Mouse (Mus musculus) intestine, postnatal 0 days (tissue): ENCODE measurements around the gene Clasp2. TPM values are rescaled to one million over a fixed set of nuclear protein-coding genes. Genes with fewer than 3 reads are reported as not detected.
A peak's percentile ranks its signal among the peaks of the same experiment; 100 is the strongest.

Experiments used
- ATAC-seq: fragments of 200-750 bp; cut with Nextera tagmentation; 2 replicates; pipeline ENCODE4 v1.8.0; 2017; ENCODE audit warnings: mild to moderate bottlenecking, moderate TSS enrichment, moderate library complexity
- H3K27ac ChIP-seq: fragments of 300-500 bp; sonication (generic); 2 replicates; pipeline ENCODE4 v1.5.1; 2014; ENCODE audit warnings: mild to moderate bottlenecking, low read depth, low read length, moderate library complexity
- H3K27me3 ChIP-seq: fragments of 300-500 bp; sonication (generic); replicated peaks from 2 replicates; pipeline ENCODE4 v1.6.1; 2014; ENCODE audit warnings: low read length, mixed read lengths; ENCODE audit not compliant: control insufficient read depth, insufficient read depth
- H3K36me3 ChIP-seq: fragments of 300-500 bp; sonication (generic); 2 replicates; pipeline ENCODE4 v1.6.1; 2014; ENCODE audit warnings: mild to moderate bottlenecking, moderate library complexity; ENCODE audit not compliant: control insufficient read depth, insufficient read depth
- H3K4me1 ChIP-seq: fragments of 300-500 bp; sonication (generic); replicated peaks from 2 replicates; pipeline ENCODE4 v1.6.1; 2014; ENCODE audit warnings: antibody characterized with exemption, low read length, mixed read lengths; ENCODE audit not compliant: control insufficient read depth, insufficient read depth
- H3K4me2 ChIP-seq: fragments of 300-500 bp; sonication (generic); replicated peaks from 2 replicates; pipeline ENCODE4 v1.6.1; 2014; ENCODE audit warnings: low read depth, mild to moderate bottlenecking, moderate library complexity
- H3K4me3 ChIP-seq: fragments of 300-500 bp; sonication (generic); 2 replicates; pipeline ENCODE4 v1.5.1; 2014; ENCODE audit warnings: low read depth, low read length
- H3K9ac ChIP-seq: fragments of 300-500 bp; sonication (generic); 2 replicates; pipeline ENCODE4 v1.6.1; 2014; ENCODE audit warnings: mild to moderate bottlenecking, low read depth, low read length
- H3K9me3 ChIP-seq: fragments of 300-500 bp; sonication (generic); 2 replicates; pipeline ENCODE4 v1.6.1; 2016; ENCODE audit warnings: mixed run types; ENCODE audit not compliant: control insufficient read depth
- CTCF ChIP-seq: sonication (generic); IDR thresholded peaks from 2 replicates; pipeline ENCODE4 v1.5.1; 2016; ENCODE audit warnings: low read depth, mild to moderate bottlenecking, control low read depth, antibody characterized with exemption, moderate library complexity
- WGBS: fragments of 180-500 bp; shearing (Covaris S2); extraction: QIAGEN DNeasy Blood & Tissue Kit; methylation state at CpG from one replicate; pipeline ENCODE4 v1.1.7; 2014; 5-methylcytosine and 5-hydroxymethylcytosine counted together
- polyA plus RNA-seq: library from polyadenylated mRNA; unstranded; fragments of >200 nt; fragmentation: Nextera tagmentation; extraction: Ambion mirVana; gene quantifications from 2 replicates; pipeline ENCODE4 v1.2.1, GENCODE M21; 2015

The Clasp2 gene
- polyA plus RNA-seq, 1 experiment from 2014 or later: 7.2 TPM

GRCm38 (mm10) chr9:113792651-113793512 lies 51.6 kb downstream of the Clasp2 start:
- Histone ChIP-seq H3K4me3 (peak overlapping the region; percentile 31), H3K9me3 (no peaks in the 10 kb centered on the region), H3K36me3 (no peaks in the 10 kb centered on the region), H3K27me3 (no peaks in the 10 kb centered on the region), H3K27ac (peak overlapping the region; percentile 47), H3K9ac (no peak overlapping the region), H3K4me1 (no peaks in the 10 kb centered on the region; the same call in 1 of the 2 replicates), H3K4me2 (peak overlapping the region; percentile 53)
- no peak for TF ChIP-seq CTCF
- WGBS: 5% methylated on average over 17 of the region's 17 CpGs
- ATAC-seq: peak; percentile 72

GRCm38 (mm10) chr9:113793513-113793905 lies 52.2 kb downstream of the Clasp2 start:
- H3K4me1 ChIP-seq: no peaks in the 10 kb centered on the region; the same call in 1 of the 2 replicates
- no peaks in the 10 kb centered on the region for H3K36me3 ChIP-seq
- no peak for ATAC-seq
- H3K9me3 ChIP-seq: no peaks in the 10 kb centered on the region
- H3K27me3 ChIP-seq: no peaks in the 10 kb centered on the region
- peak overlapping the region; percentile 53 for H3K4me2 ChIP-seq
- H3K9ac ChIP-seq: no peak overlapping the region
- peak overlapping the region; percentile 31 for H3K4me3 ChIP-seq
- H3K27ac ChIP-seq: no peak overlapping the region
- TF ChIP-seq CTCF: no peak
- 59% methylated on average over 3 of the region's 3 CpGs for WGBS

- WGBS: 75% methylated on average over 2 of the region's 2 CpGs
- no peak overlapping the region for H3K27ac ChIP-seq
- no peak overlapping the region for H3K9ac ChIP-seq
- no peaks in the 10 kb centered on the region; the same call in 1 of the 2 replicates for H3K4me1 ChIP-seq
- H3K4me2 ChIP-seq: peak overlapping the region; percentile 53
- TF ChIP-seq CTCF: no peak
- H3K9me3 ChIP-seq: no peaks in the 10 kb centered on the region
- H3K4me3 ChIP-seq: peak overlapping the region; percentile 31; the same call in 1 of the 2 replicates
- H3K27me3 ChIP-seq: no peaks in the 10 kb centered on the region
- no peak for ATAC-seq
- H3K36me3 ChIP-seq: no peaks in the 10 kb centered on the region
Observed at GRCm38 (mm10) chr9:113793966-113794365, 52.7 kb downstream of the Clasp2 start.

- Histone ChIP-seq H3K9ac (no peak overlapping the region), H3K4me1 (no peaks in the 10 kb centered on the region; the same call in 1 of the 2 replicates), H3K9me3 (no peaks in the 10 kb centered on the region), H3K27ac (no peak overlapping the region), H3K4me3 (no peak overlapping the region), H3K4me2 (no peak overlapping the region), H3K36me3 (no peaks in the 10 kb centered on the region), H3K27me3 (no peaks in the 10 kb centered on the region)
- TF ChIP-seq CTCF: no peak
- no peak for ATAC-seq
- 85% methylated on average over 5 of the region's 5 CpGs for WGBS
Observed at GRCm38 (mm10) chr9:113797206-113797605, 55.9 kb downstream of the Clasp2 start.

- no peak for TF ChIP-seq CTCF
- no peak for ATAC-seq
- H3K4me3 ChIP-seq: no peak overlapping the region
- 87% methylated on average over 3 of the region's 3 CpGs for WGBS
- no peak overlapping the region for H3K9ac ChIP-seq
- no peaks in the 10 kb centered on the region for H3K36me3 ChIP-seq
- H3K4me2 ChIP-seq: no peak overlapping the region
- no peaks in the 10 kb centered on the region for H3K9me3 ChIP-seq
- H3K4me1 ChIP-seq: no peaks in the 10 kb centered on the region
- H3K27ac ChIP-seq: no peak overlapping the region
- no peaks in the 10 kb centered on the region for H3K27me3 ChIP-seq
Observed at GRCm38 (mm10) chr9:113800671-113801070, 59.4 kb downstream of the Clasp2 start.

GRCm38 (mm10) chr9:113802734-113803133 lies 61.5 kb downstream of the Clasp2 start:
- H3K36me3 ChIP-seq: no peaks in the 10 kb centered on the region
- WGBS: 66% methylated on average over 3 of the region's 3 CpGs
- no peak overlapping the region for H3K27ac ChIP-seq

More at GRCm38 (mm10) chr9:113802734-113803133, 61.5 kb downstream of the Clasp2 start:
- no peak overlapping the region for H3K4me3 ChIP-seq
- H3K4me2 ChIP-seq: no peak overlapping the region
- H3K9ac ChIP-seq: no peak overlapping the region
- TF ChIP-seq CTCF: no peak
- H3K4me1 ChIP-seq: no peaks in the 10 kb centered on the region
- no peaks in the 10 kb centered on the region for H3K27me3 ChIP-seq
- no peaks in the 10 kb centered on the region for H3K9me3 ChIP-seq
- ATAC-seq: no peak
